In genomic region chr1:159878681-159879080, GRCm38 (mm10) we compare ENCODE assay signal across 12 mouse cellular contexts.
A peak's percentile ranks its signal among the peaks of the same experiment; 100 is the strongest.
DNase-seq lines count a peak whose midpoint lies in the region; ATAC-seq and TF ChIP-seq lines count a peak whose summit lies in the region.
"Had no signal": no experiment of that assay in that cellular context is flagged by ENCODE, and none has a peak within 500 bp of the region (broad histone marks: within the 10 kb centered on the region; RNA-seq: fewer than 3 reads in every experiment).

No protein-coding gene starts in this region.

- DNase-seq in heart, postnatal 0 days (ENCODE audit: low spot score) = no peak
- no peak for DNase-seq in heart, postnatal 4 days
- peak; percentile 36 for DNase-seq in neural tube, embryonic 11.5 days (ENCODE audit: low spot score)
- no peak for DNase-seq in neural tube, embryonic 10.5 days (ENCODE audit: extremely low spot score, low spot score)
- DNase-seq in embryo, embryonic 11 days = peak; percentile 64
- no peak for DNase-seq in right cerebral cortex, adult 18-20 months
- no peak for DNase-seq in kidney, postnatal 10 days
- DNase-seq in gastrocnemius, adult 8-10 months (ENCODE audit: low spot score in 2 of 2) = no peak
- DNase-seq: adrenal gland, postnatal 10 days; layer of hippocampus, adult 9-11 months; thymus, adult 2 months had no signal

- no peak for ATAC-seq in heart, postnatal 0 days (ENCODE audit: insufficient read depth, low read depth)
- no peak for ATAC-seq in neural tube, embryonic 11.5 days (ENCODE audit: insufficient read depth, low FRiP score, low TSS enrichment)

- no peak overlapping the region for H3K27ac ChIP-seq in heart, postnatal 0 days (ENCODE audit: low read depth)
- no peak overlapping the region for H3K27ac ChIP-seq in neural tube, embryonic 11.5 days (ENCODE audit: low read depth, low read length)
- H3K27ac ChIP-seq: liver, embryonic 15.5 days had no signal

- WGBS in heart, postnatal 0 days = 44% methylated on average over 3 of the region's 3 CpGs
- WGBS in neural tube, embryonic 11.5 days = 50% methylated on average over 3 of the region's 3 CpGs

- no peak overlapping the region for H3K4me3 ChIP-seq in heart, postnatal 0 days (ENCODE audit: low read depth, low read length)
- no peak overlapping the region for H3K4me3 ChIP-seq in neural tube, embryonic 11.5 days (ENCODE audit: low read depth, low read length)
- H3K4me3 ChIP-seq: liver, embryonic 15.5 days had no signal

- 0 out of 2 replicates have a peak, but pooled peaks have one; percentile 15 for TF ChIP-seq CTCF in heart, postnatal 0 days (IDR thresholded peaks at IDR 0.05; ENCODE audit: low read depth)

- H3K36me3 ChIP-seq in heart, postnatal 0 days (replicated peaks; ENCODE audit: control insufficient read depth, insufficient read depth, low read length) = no peaks in the 10 kb centered on the region
- H3K36me3 ChIP-seq in neural tube, embryonic 11.5 days (ENCODE audit: control insufficient read depth, insufficient read depth, low read length) = no peaks in the 10 kb centered on the region
- H3K36me3 ChIP-seq: liver, embryonic 15.5 days had no signal

- H3K9ac ChIP-seq in heart, postnatal 0 days (replicated peaks; ENCODE audit: low read depth, low read length) = no peak overlapping the region
- H3K9ac ChIP-seq in neural tube, embryonic 11.5 days (ENCODE audit: low read length) = no peak overlapping the region
- H3K9ac ChIP-seq: liver, embryonic 15.5 days had no signal

- no peak for TF ChIP-seq EP300 in heart, postnatal 0 days (IDR thresholded peaks at IDR 0.05; ENCODE audit: low read depth)

- H3K4me2 ChIP-seq in heart, postnatal 0 days (ENCODE audit: low read depth, low read length) = no peak overlapping the region
- H3K4me2 ChIP-seq in neural tube, embryonic 11.5 days (ENCODE audit: low read depth) = no peak overlapping the region
- H3K4me2 ChIP-seq: liver, embryonic 15.5 days had no signal

- H3K4me1 ChIP-seq in heart, postnatal 0 days (ENCODE audit: control insufficient read depth, insufficient read depth) = no peaks in the 10 kb centered on the region
- H3K4me1 ChIP-seq in neural tube, embryonic 11.5 days (ENCODE audit: control insufficient read depth, insufficient read depth, low read length) = no peaks in the 10 kb centered on the region
- H3K4me1 ChIP-seq: liver, embryonic 15.5 days had no signal

- H3K27me3 ChIP-seq in heart, postnatal 0 days (ENCODE audit: control insufficient read depth, insufficient read depth, low read length) = no peaks in the 10 kb centered on the region
- no peaks in the 10 kb centered on the region for H3K27me3 ChIP-seq in neural tube, embryonic 11.5 days (ENCODE audit: control insufficient read depth, insufficient read depth, low read length)
- H3K27me3 ChIP-seq: liver, embryonic 15.5 days had no signal

- no peaks in the 10 kb centered on the region for H3K9me3 ChIP-seq in heart, postnatal 0 days (replicated peaks; ENCODE audit: control insufficient read depth, low read length)
- no peaks in the 10 kb centered on the region for H3K9me3 ChIP-seq in neural tube, embryonic 11.5 days (ENCODE audit: control insufficient read depth, low read length)
- H3K9me3 ChIP-seq: liver, embryonic 15.5 days had no signal

Comparison
In these comparisons a context has a peak if more than half of its experiments do, and no peak if none do; other contexts are left out.
1. DNase-seq: peak in neural tube, embryonic 11.5 days (single experiment) and embryo, embryonic 11 days (single experiment); none in heart, postnatal 0 days (single experiment), heart, postnatal 4 days (single experiment), neural tube, embryonic 10.5 days (single experiment), right cerebral cortex, adult 18-20 months (single experiment), kidney, postnatal 10 days (single experiment) and gastrocnemius, adult 8-10 months (0 of 2).